Mouse (Mus musculus): Measurements from ENCODE around the gene Bmp3.

The Bmp3 gene

GRCm38 (mm10) chr5:98918716-98919115 is 64.5 kb downstream of the Bmp3 start:
- DNase-seq = no peak

- no peak for DNase-seq
Observed at GRCm38 (mm10) chr5:98921608-98922007, 67.4 kb downstream of the Bmp3 start.

- no peak for DNase-seq
Observed at GRCm38 (mm10) chr5:98922921-98923320, 68.7 kb downstream of the Bmp3 start.

Measured in kidney, postnatal 14 days (tissue).